Mouse (Mus musculus) heart, postnatal 0 days (tissue): ENCODE results near the gene Creld2. TPM values are rescaled to one million over a fixed set of nuclear protein-coding genes. Genes with fewer than 3 reads are reported as not detected.
"Not testable (repeated sequence)": the region's sequence is repeated elsewhere in the genome, so short reads cannot be mapped to it uniquely, and the experiment has no call there.

Source experiments
- ATAC-seq: fragments of 200-750 bp; cut with Nextera tagmentation; 2 replicates; pipeline ENCODE4 v1.8.0; 2017; ENCODE audit warnings: low read depth, moderate number of reproducible peaks, moderate library complexity; ENCODE audit not compliant: insufficient read depth
- DNase-seq: peaks from one replicate; pipeline ENCODE4 v3.0.0-alpha.2; 2016; ENCODE audit warnings: low spot score
- H3K27ac ChIP-seq: fragments of 300-500 bp; sonication (generic); 2 replicates; pipeline ENCODE4 v1.5.1; 2014; ENCODE audit warnings: low read depth, mild to moderate bottlenecking
- H3K27me3 ChIP-seq: fragments of 300-500 bp; sonication (generic); 2 replicates; pipeline ENCODE4 v1.6.1; 2014; ENCODE audit warnings: low read length, mixed read lengths; ENCODE audit not compliant: control insufficient read depth, insufficient read depth
- H3K36me3 ChIP-seq: fragments of 300-500 bp; sonication (generic); replicated peaks from 2 replicates; pipeline ENCODE4 v1.6.1; 2014; ENCODE audit warnings: low read length, mixed read lengths; ENCODE audit not compliant: control insufficient read depth, insufficient read depth
- H3K4me1 ChIP-seq: fragments of 300-500 bp; sonication (generic); 2 replicates; pipeline ENCODE4 v1.6.1; 2014; ENCODE audit warnings: antibody characterized with exemption; ENCODE audit not compliant: control insufficient read depth, insufficient read depth
- H3K4me2 ChIP-seq: fragments of 300-500 bp; sonication (generic); 2 replicates; pipeline ENCODE4 v1.6.1; 2014; ENCODE audit warnings: low read depth, mild to moderate bottlenecking, low read length, moderate library complexity
- H3K4me3 ChIP-seq: fragments of 300-500 bp; sonication (generic); 2 replicates; pipeline ENCODE4 v1.5.1; 2014; ENCODE audit warnings: low read depth, low read length
- H3K9ac ChIP-seq: fragments of 300-500 bp; sonication (generic); replicated peaks from 2 replicates; pipeline ENCODE4 v1.6.1; 2014; ENCODE audit warnings: low read depth, low read length, mixed read lengths
- H3K9me3 ChIP-seq: fragments of 300-500 bp; sonication (generic); replicated peaks from 2 replicates; pipeline ENCODE4 v1.6.1; 2016; ENCODE audit warnings: low read length; ENCODE audit not compliant: control insufficient read depth
- CTCF ChIP-seq: IDR thresholded peaks from 2 replicates; pipeline ENCODE4 v1.5.1; 2016; ENCODE audit warnings: antibody characterized with exemption, control low read depth, low read depth
- EP300 ChIP-seq: IDR thresholded peaks from 2 replicates; pipeline ENCODE4 v1.6.1; 2016; ENCODE audit warnings: antibody characterized with exemption, low read depth
- WGBS: fragments of 180-500 bp; shearing (Covaris S2); extraction: QIAGEN DNeasy Blood & Tissue Kit; methylation state at CpG from one replicate; pipeline ENCODE4 v1.1.7; 2014; 5-methylcytosine and 5-hydroxymethylcytosine counted together
- polyA plus RNA-seq: library from polyadenylated mRNA; unstranded; fragments of >200 nt; fragmentation: Nextera tagmentation; extraction: Ambion mirVana; gene quantifications from 2 replicates; pipeline ENCODE4 v1.2.1, GENCODE M21; 2015
- total RNA-seq: library from RNA; depleted of rRNA; stranded (reverse); fragments of >200 nt; gene quantifications from 2 replicates; pipeline ENCODE4 v1.2.3, GENCODE M21; 2014; ENCODE audit warnings: low replicate concordance

The Creld2 gene
- total and polyA plus RNA-seq, 2 experiments from 2014 or later, result 23.3 to 26.3 TPM

DNA sequence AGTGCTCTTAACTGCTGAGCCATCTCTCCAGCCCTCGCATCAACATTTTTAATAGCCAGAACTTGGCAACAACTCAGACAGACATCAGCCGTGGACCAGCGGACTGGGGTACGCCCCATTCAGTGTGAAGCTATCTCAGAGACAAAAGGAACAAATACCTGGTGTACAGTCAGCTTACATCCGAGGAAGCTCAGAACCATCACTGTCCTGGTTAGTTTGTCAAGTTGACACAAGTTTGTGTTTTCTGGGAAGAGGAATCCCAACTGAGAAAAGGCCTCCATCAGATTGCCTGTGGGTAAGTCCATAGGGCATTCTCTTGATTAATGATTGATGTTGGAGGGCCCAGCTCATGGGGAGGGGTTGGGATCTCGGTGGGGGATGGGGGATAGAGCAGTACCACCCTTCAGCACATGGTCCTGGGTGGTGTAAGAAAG lies 18.5 kb upstream of the Creld2 start:
- TF ChIP-seq CTCF (no peak), EP300 (no peak)
- H3K27me3 ChIP-seq, result no peaks in the 10 kb centered on the region
- ATAC-seq, result no peak
- WGBS, result 76% methylated on average over 6 of the region's 6 CpGs
- H3K27ac ChIP-seq, result no peak overlapping the region
- H3K4me1 ChIP-seq, result no peaks in the 10 kb centered on the region
- H3K9me3 ChIP-seq, result no peaks in the 10 kb centered on the region
- DNase-seq, result no peak
- no peak overlapping the region for H3K9ac ChIP-seq
- H3K4me2 ChIP-seq, result no peak overlapping the region
- no peak overlapping the region for H3K4me3 ChIP-seq
- H3K36me3 ChIP-seq, result peaks cover 15% of the 10 kb centered on the region

DNA sequence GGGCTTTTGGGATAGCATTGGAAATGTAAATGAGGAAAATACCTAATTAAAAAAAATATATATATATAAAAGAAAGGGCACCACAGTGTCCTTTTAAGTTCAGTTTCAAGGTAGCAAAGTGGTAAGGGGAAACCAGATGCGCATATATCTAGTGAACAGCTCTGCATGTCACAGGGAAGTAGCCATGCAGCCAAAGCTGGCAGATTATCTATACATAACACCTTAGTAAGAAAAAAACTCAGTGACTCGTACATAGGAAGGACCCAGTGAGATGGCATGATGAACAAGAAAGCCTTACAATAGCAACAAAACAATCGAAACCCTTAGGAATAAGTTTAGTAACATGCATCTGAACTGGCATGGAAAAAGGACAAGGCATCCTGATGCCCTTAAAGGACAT lies 17.5 kb upstream of the Creld2 start:
- TF ChIP-seq EP300 (no peak), CTCF (no peak)
- ATAC-seq, result no peak
- 84% methylated on average over 3 of the region's 3 CpGs for WGBS

DNA sequence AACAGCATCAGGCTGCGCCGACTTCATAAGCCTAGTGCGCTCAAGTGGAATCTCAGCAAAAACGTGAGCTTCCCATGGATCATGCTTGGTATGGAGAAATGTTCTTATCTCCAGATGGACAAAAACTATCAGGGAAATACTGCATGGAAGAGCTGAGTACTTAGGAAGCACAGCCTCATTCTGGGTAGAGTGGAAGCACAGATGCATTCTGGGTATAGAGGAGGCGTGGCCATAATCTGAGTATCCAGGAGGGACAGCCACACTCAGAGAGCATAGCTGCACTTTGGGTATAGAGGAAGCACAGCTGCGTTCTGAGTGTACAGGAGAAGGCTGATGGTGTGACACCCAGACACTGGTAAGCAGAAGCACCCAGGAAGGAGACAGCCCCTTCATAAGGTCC lies 17.1 kb upstream of the Creld2 start:
- no peak for DNase-seq

More for the DNA sequence above, 17.5 kb upstream of the Creld2 start:
- Histone ChIP-seq H3K9me3 (no peaks in the 10 kb centered on the region), H3K4me1 (no peaks in the 10 kb centered on the region), H3K27me3 (no peaks in the 10 kb centered on the region), H3K36me3 (peaks cover 22% of the 10 kb centered on the region), H3K27ac (no peak overlapping the region), H3K4me3 (no peak overlapping the region), H3K9ac (no peak overlapping the region), H3K4me2 (no peak overlapping the region)
- no peak for DNase-seq

DNA sequence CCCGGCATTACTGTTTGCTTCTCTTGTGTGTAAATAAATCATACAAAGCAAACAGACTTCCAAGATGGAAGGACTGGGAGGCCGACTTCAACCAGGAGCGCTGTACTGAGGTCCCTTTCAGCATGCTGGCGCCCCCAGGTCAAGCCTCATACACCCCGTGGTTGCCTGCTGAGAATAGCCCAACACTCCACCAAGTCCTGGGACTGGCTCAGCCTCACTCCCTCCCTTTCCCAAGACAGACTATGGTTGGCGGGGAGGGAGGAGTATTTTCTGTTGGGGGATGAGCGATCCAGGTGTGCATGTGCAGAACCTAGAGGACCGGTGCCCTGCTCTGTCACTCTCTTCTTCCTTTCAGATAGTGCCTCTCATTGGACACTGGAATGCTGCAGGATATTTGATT lies 11.3 kb upstream of the Creld2 start:
- TF ChIP-seq CTCF (no peak), EP300 (no peak)
- WGBS, result 89% methylated on average over 8 of the region's 8 CpGs
- H3K4me2 ChIP-seq, result no peak overlapping the region
- peaks cover 44% of the 10 kb centered on the region for H3K36me3 ChIP-seq
- no peak for ATAC-seq
- no peak overlapping the region for H3K4me3 ChIP-seq
- no peaks in the 10 kb centered on the region for H3K4me1 ChIP-seq
- no peak overlapping the region for H3K9ac ChIP-seq
- no peak for DNase-seq
- H3K27ac ChIP-seq, result no peak overlapping the region
- H3K9me3 ChIP-seq, result no peaks in the 10 kb centered on the region
- H3K27me3 ChIP-seq, result no peaks in the 10 kb centered on the region

More for the DNA sequence above, 17.1 kb upstream of the Creld2 start:
- WGBS, result 90% methylated on average over 6 of the region's 6 CpGs
- no peak for TF ChIP-seq CTCF
- no peak for TF ChIP-seq EP300
- Histone ChIP-seq H3K4me1 (no peaks in the 10 kb centered on the region), H3K36me3 (peaks cover 22% of the 10 kb centered on the region), H3K27ac (no peak overlapping the region), H3K4me2 (no peak overlapping the region), H3K9me3 (no peaks in the 10 kb centered on the region), H3K27me3 (no peaks in the 10 kb centered on the region), H3K9ac (no peak overlapping the region), H3K4me3 (no peak overlapping the region)
- ATAC-seq, result no peak

DNA sequence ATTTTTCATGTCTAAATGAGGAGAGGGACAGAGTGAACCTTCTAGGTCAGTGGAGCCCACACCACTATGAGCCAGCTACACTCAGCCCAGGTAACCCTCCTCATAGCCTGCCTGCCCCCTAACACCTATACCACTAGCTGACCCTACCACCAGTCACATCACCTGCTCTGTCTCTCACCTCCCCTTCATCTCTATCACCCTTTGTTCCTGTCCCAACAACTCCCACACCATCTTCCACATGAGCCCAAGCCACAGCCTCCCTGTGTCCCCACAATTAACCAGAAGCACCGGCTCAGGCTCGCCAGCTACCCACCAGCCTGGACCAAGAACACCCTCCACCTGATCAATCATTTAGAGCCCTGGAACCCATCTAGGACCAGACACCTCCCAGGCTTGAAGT lies 9.1 kb upstream of the Creld2 start:
- 94% methylated on average over 2 of the region's 2 CpGs for WGBS
- Histone ChIP-seq H3K4me1 (no peaks in the 10 kb centered on the region), H3K9ac (no peak overlapping the region), H3K4me3 (no peak overlapping the region), H3K27me3 (no peaks in the 10 kb centered on the region), H3K9me3 (no peaks in the 10 kb centered on the region), H3K36me3 (peaks cover 56% of the 10 kb centered on the region), H3K27ac (no peak overlapping the region), H3K4me2 (no peak overlapping the region)
- DNase-seq (no peak), ATAC-seq (no peak)
- no peak for TF ChIP-seq CTCF
- no peak for TF ChIP-seq EP300

DNA sequence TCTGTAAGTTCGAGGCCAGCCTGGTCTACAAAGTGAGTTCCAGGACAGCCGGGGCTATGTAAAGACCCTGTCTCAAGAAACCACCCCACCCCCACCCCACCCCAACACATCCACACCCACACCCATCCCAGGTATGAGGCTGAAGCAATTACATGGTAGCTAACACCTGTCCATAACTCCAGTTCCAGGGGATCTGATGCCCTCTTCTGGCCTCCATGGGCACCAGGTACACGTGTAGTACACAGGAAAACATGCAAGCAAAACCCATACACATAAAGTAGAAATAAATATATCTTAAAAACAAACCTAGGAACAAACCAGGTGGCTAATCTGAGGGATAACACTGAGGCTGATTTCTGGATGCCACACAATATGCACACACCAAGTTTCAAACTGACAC lies 6.2 kb upstream of the Creld2 start:
- Histone ChIP-seq H3K4me3 (no peak overlapping the region), H3K4me2 (no peak overlapping the region), H3K27ac (no peak overlapping the region), H3K27me3 (no peaks in the 10 kb centered on the region), H3K4me1 (0 out of 2 replicates have a peak, but pooled peaks cover under 1% of the 10 kb centered on the region), H3K9ac (no peak overlapping the region), H3K9me3 (no peaks in the 10 kb centered on the region), H3K36me3 (peaks cover 48% of the 10 kb centered on the region)
- ATAC-seq (no peak), DNase-seq (no peak)
- TF ChIP-seq EP300 (no peak), CTCF (no peak)
- 95% methylated on average over 3 of the region's 3 CpGs for WGBS

DNA sequence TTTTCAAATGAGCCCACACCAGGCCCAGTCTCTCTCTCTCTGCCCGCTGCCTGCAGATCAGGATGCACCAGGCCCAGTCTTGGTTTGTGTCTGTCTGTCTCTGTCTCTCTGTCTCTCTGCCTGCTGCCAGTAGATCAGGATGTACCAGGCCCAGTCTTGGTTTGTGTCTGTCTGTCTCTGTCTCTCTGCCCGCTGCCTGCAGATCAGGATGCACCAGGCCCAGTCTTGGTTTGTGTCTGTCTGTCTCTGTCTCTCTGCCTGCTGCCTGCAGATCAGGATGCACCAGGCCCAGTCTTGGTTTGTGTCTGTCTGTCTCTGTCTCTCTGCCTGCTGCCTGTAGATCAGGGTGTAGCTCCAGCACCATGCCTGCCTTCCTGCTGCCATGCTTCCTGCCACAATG lies 5.6 kb upstream of the Creld2 start:
- not testable (repeated sequence) for H3K4me3 ChIP-seq, H3K27me3 ChIP-seq, ATAC-seq, DNase-seq, H3K27ac ChIP-seq, H3K4me1 ChIP-seq, H3K9me3 ChIP-seq, H3K4me2 ChIP-seq, H3K9ac ChIP-seq
- peaks cover 45% of the 10 kb centered on the region for H3K36me3 ChIP-seq
- WGBS, result 96% methylated on average over 2 of the region's 2 CpGs
